Mouse (Mus musculus): ENCODE results near the gene Olfr1163. TPM values are rescaled to one million over a fixed set of nuclear protein-coding genes. Genes with fewer than 3 reads are reported as not detected.
"Not testable (repeated sequence)": the region's sequence is repeated elsewhere in the genome, so short reads cannot be mapped to it uniquely, and the experiment has no call there.

Olfr1163 gene
- total RNA-seq (2021), result not detected in 2 replicates
- long read RNA-seq, result 0 reads

DNA sequence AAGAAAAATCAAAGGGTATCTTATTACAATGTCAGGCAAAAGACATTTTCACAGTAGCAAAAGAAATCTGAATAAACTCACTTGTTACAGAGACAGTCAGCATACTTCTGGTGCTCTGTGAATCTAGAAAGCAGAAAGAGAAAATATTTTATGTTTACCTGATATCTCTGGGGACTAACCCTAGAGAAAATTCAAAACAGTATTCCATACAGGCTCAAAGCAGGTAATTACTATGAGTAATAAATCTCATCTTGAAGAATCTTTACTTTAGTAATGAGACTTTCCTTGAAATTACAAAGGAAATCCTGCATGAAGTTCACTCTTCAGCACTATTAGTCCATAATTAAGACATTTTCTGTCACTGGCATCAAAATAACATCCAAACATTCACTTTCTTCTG is at the start of gene Olfr1163:
Gene Olfr1163 (minus strand): TSS at position 101 of the 400 bp plus-strand sequence.
- DNase-seq, result no peak

GRCm38 (mm10) chr2:88093866-88094265 is 22.2 kb upstream of the Olfr1163 start, which contains the start of gene Olfr1164:
Gene Olfr1164, minus strand, starts transcription at chr2:88093966.
- DNase-seq, result no peak

DNA sequence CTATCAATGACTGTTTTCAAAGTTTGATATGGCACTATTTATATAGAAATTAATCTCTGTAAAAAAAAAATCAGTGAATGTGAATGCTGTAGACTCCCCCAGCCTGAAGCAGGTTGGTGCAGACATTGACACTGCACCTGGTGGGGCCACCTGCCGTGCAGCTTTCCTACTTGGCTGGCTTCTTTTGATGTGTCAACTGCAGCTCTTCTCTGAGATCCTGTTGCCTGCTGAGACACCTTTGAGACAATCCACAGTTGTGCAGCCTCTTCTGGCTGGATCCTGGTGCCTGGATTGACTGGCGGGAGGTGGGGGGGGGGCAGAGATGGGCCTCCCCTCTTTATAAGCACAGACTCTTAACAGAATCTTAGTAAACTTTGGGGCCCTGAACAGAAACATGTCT is 8.0 kb downstream of the Olfr1163 start:
- DNase-seq, result no peak

DNA sequence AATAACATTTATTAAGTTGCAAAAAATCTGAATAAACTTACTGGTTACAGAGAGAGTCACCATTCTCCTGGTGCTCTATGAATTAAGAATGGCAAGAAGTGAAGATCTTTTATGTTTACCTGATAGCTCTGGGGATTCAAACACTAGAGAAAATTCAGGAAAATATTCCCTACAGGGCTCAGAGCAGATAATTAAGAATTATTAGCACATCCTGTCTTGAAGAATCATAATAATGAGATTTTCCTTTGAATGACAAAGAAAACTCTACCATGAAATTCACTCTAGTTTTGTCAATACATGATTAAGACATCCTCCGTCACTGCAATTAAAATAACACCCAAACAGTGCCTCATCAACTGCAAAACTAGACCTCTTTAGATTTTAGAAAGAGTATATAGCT is 20.6 kb downstream of the Olfr1163 start, which contains the start of gene Olfr1162:
Gene Olfr1162 (minus strand): TSS at position 101 of the 400 bp plus-strand sequence.
- DNase-seq, result no peak

GRCm38 (mm10) chr2:88037599-88037998 is 34.0 kb downstream of the Olfr1163 start, which contains the start of gene Olfr73:
Gene Olfr73, minus strand, starts transcription at chr2:88037699.
- no peak for DNase-seq

GRCm38 (mm10) chr2:88022474-88022873 is 49.2 kb downstream of the Olfr1163 start, which contains the start of gene Olfr1161:
Gene Olfr1161, plus strand, starts transcription at chr2:88022774.
- not testable (repeated sequence) for DNase-seq

Other genes with a start within 250 kb of the Olfr1163 start
- gene Olfr1148, start 241.3 kb downstream of the Olfr1163 start, total RNA-seq (2021), result not detected in 2 replicates
- not detected in 2 replicates for gene Olfr1150-ps1, start 227.8 kb downstream of the Olfr1163 start, total RNA-seq (2021)
- not detected in 2 replicates for gene Olfr1151, start 216.0 kb downstream of the Olfr1163 start, total RNA-seq (2021)
- gene Olfr1152, start 205.3 kb downstream of the Olfr1163 start, total RNA-seq (2021), result not detected in 2 replicates
- gene Olfr1153, start 176.9 kb downstream of the Olfr1163 start, total RNA-seq (2021), result not detected in 2 replicates
- gene Olfr1154, start 166.7 kb downstream of the Olfr1163 start, total RNA-seq (2021), result not detected in 2 replicates
- not detected in 2 replicates for gene Olfr1155, start 126.7 kb downstream of the Olfr1163 start, total RNA-seq (2021)
- gene Olfr1156, start 118.7 kb downstream of the Olfr1163 start, total RNA-seq (2021), result not detected in 2 replicates
- not detected in 2 replicates for gene Olfr1157, start 103.5 kb downstream of the Olfr1163 start, total RNA-seq (2021)
- not detected in 2 replicates for gene Olfr74, start 97.2 kb downstream of the Olfr1163 start, total RNA-seq (2021)
- not detected in 2 replicates for gene Olfr1158, start 81.7 kb downstream of the Olfr1163 start, total RNA-seq (2021)
- not detected in 2 replicates for gene Olfr1160, start 63.6 kb downstream of the Olfr1163 start, total RNA-seq (2021)
- not detected in 2 replicates for gene Olfr1161, start 49.1 kb downstream of the Olfr1163 start, total RNA-seq (2021)
- not detected in 2 replicates for gene Olfr73, start 34.1 kb downstream of the Olfr1163 start, total RNA-seq (2021)
- not detected in 2 replicates for gene Olfr1162, start 20.7 kb downstream of the Olfr1163 start, total RNA-seq (2021)
- not detected in 2 replicates for gene Olfr1164, start 22.1 kb upstream of the Olfr1163 start, total RNA-seq (2021)
- not detected in 2 replicates for gene Olfr1166, start 56.4 kb upstream of the Olfr1163 start, total RNA-seq (2021)
- not detected in 2 replicates for gene Olfr1167, start 83.4 kb upstream of the Olfr1163 start, total RNA-seq (2021)
- not detected in 2 replicates for gene Olfr1168, start 110.0 kb upstream of the Olfr1163 start, total RNA-seq (2021)
- not detected in 2 replicates for gene Olfr1170, start 156.5 kb upstream of the Olfr1163 start, total RNA-seq (2021)
- gene Olfr1173, start 208.0 kb upstream of the Olfr1163 start, total RNA-seq (2021), result not detected in 2 replicates
- not detected in 2 replicates for gene Olfr1174-ps, start 243.3 kb upstream of the Olfr1163 start, total RNA-seq (2021)